34 mouse cellular contexts compared by ENCODE assay signal in the genomic region with DNA sequence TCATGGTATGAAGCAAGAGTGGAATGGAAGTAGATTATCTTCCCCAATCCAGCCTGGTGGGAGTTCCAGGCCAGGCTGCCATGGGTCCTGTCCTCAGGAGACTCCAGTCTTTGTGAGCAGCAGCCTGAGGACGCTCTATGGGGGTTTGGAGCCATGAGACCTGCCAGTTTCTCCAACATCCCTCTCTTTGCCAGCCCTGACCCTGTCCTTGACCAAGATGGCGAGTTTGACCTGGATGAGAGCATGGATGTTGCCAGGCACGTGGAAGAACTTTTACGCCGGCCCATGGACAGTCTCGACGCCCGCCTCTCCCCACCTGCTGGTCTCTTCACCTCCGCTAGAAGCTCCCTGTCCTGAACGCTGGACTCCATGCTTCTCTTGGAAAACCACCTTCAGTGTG.
"Had no signal": no experiment of that assay in that cellular context is flagged by ENCODE, and none has a peak within 500 bp of the region (broad histone marks: within the 10 kb centered on the region; RNA-seq: fewer than 3 reads in every experiment).

No protein-coding gene starts in this region.

- H3K9ac ChIP-seq: heart, embryonic 12.5 days; heart, embryonic 13.5 days; heart, embryonic 15.5 days; hindbrain, embryonic 12.5 days; hindbrain, embryonic 13.5 days; hindbrain, embryonic 14.5 days; hindbrain, embryonic 15.5 days; intestine, embryonic 15.5 days; kidney, embryonic 15.5 days had no signal

- H3K27me3 ChIP-seq: heart, embryonic 12.5 days; heart, embryonic 13.5 days; heart, embryonic 15.5 days; hindbrain, embryonic 12.5 days; hindbrain, embryonic 15.5 days; intestine, embryonic 15.5 days; kidney, embryonic 15.5 days had no signal

- H3K36me3 ChIP-seq: intestine, embryonic 15.5 days had no signal

- H3K4me2 ChIP-seq: heart, embryonic 11.5 days; heart, embryonic 12.5 days; heart, embryonic 13.5 days; heart, embryonic 15.5 days; hindbrain, embryonic 12.5 days; hindbrain, embryonic 13.5 days; hindbrain, embryonic 14.5 days; hindbrain, embryonic 15.5 days; intestine, embryonic 15.5 days; kidney, embryonic 15.5 days had no signal

- ATAC-seq: hindbrain, embryonic 16.5 days; hindbrain, postnatal 0 days; inflammation-experienced regulatory T-cells, adult 6 months; intestine, embryonic 15.5 days; intestine, embryonic 16.5 days; intestine, postnatal 0 days had no signal

- DNase-seq: heart, postnatal 10 days; heart, postnatal 14 days; heart, postnatal 4 days; kidney, adult 11 months; kidney, adult 18-20 months; kidney, adult 2 months; kidney, adult 8-10 months; kidney, adult 9 months; kidney, postnatal 10 days; kidney, postnatal 14 days; kidney, postnatal 25 days; kidney, postnatal 36 days; kidney, postnatal 4 days; layer of hippocampus, adult 9-11 months; layer of hippocampus, postnatal 36 days had no signal

- H3K4me1 ChIP-seq: hindbrain, embryonic 12.5 days; hindbrain, embryonic 13.5 days; hindbrain, embryonic 15.5 days; intestine, embryonic 15.5 days; kidney, embryonic 15.5 days had no signal

- H3K27ac ChIP-seq: heart, embryonic 10.5 days; heart, embryonic 13.5 days; heart, embryonic 15.5 days; hindbrain, embryonic 10.5 days; hindbrain, embryonic 12.5 days; hindbrain, embryonic 13.5 days; hindbrain, embryonic 14.5 days; hindbrain, embryonic 15.5 days; hindbrain, postnatal 0 days; intestine, embryonic 15.5 days; kidney, embryonic 15.5 days; kidney, postnatal 0 days; layer of hippocampus, adult 2 months had no signal

- H3K4me3 ChIP-seq: heart, embryonic 10.5 days; heart, embryonic 12.5 days; heart, embryonic 13.5 days; heart, embryonic 15.5 days; hindbrain, embryonic 10.5 days; hindbrain, embryonic 12.5 days; hindbrain, embryonic 13.5 days; hindbrain, embryonic 15.5 days; intestine, embryonic 15.5 days; kidney, embryonic 15.5 days; layer of hippocampus, adult 2 months had no signal

- H3K9me3 ChIP-seq: heart, embryonic 10.5 days; heart, embryonic 12.5 days; heart, embryonic 13.5 days; heart, embryonic 15.5 days; hindbrain, embryonic 10.5 days; hindbrain, embryonic 12.5 days; hindbrain, embryonic 13.5 days; hindbrain, embryonic 15.5 days; intestine, embryonic 15.5 days; kidney, embryonic 15.5 days had no signal
